Mouse (Mus musculus): Measurements from ENCODE around the gene Gucy2g. TPM values are rescaled to one million over a fixed set of nuclear protein-coding genes. Genes with fewer than 3 reads are reported as not detected.

The Gucy2g gene
- not detected in 2 replicates for polyA plus RNA-seq (2014; fragmentation: Nextera tagmentation; extraction: Ambion mirVana)

DNA sequence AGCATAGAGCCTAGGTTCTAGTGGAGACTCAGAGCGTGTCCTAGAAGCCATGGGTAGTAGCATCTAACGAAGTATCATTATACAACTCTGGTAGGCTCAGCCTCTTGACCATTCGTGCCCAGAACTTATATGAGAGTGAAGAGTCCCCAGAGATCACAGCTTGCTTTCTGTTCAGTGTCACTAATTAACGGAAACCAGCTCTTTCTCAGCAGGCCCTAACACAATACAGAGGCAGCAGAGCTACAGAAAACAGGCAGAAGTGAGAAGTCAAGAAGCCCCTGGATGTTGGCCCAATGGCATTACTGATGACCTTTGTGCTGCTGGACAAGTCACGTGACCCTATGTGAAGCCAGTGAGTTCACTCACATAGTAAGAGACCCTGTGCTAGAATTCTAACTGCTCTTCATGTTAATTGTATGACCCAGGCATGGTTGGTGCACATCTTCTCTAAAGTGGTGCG lies at the start of gene Gucy2g:
Gene Gucy2g (minus strand): TSS at position 51 of the 460 bp plus-strand sequence.
- Histone ChIP-seq H3K9me3 (ENCODE audit: control insufficient read depth, low read depth, low read length) (no peaks in the 10 kb centered on the region), H3K27ac (ENCODE audit: low read length) (no peak within 1 kb of the TSS), H3K4me3 (ENCODE audit: low read depth, low read length) (no peak within 1 kb of the TSS), H3K4me2 (replicated peaks; ENCODE audit: low read depth, low read length) (no peak within 1 kb of the TSS), H3K9ac (replicated peaks; ENCODE audit: low read depth, low read length) (no peak within 1 kb of the TSS), H3K27me3 (ENCODE audit: control insufficient read depth, insufficient read depth, low read length) (no peaks in the 10 kb centered on the region), H3K4me1 (ENCODE audit: control insufficient read depth, insufficient read depth, low read length) (no peaks in the 10 kb centered on the region), H3K36me3 (ENCODE audit: control insufficient read depth, insufficient read depth, low read length) (no peaks in the 10 kb centered on the region)
- no peak for ATAC-seq (ENCODE audit: insufficient number of reproducible peaks, insufficient read depth, low FRiP score, low read depth)
- 84% methylated on average over 6 of the region's 6 CpGs for WGBS

DNA sequence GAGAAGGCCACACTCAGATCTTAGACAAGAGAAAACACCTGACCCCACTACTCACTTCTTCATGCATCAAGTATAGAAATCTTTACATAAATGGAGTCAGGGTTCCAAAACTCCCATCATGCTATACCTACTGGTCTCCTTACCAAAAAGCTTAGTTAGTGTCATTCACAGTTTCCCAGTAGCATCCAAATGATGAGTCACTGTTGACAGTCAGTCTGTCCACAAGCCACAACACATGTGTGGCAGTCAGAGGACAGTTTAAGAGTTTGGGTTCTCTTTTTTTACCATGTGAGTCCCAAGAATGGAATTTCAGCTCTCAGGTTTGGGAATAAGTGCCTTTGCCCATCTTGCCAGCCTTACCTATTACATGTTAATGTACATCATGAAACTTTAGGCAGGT lies 47.9 kb upstream of the Gucy2g start:
- H3K36me3 ChIP-seq (ENCODE audit: control insufficient read depth, insufficient read depth, low read length), result peaks cover 14% of the 10 kb centered on the region
- H3K9me3 ChIP-seq (ENCODE audit: control insufficient read depth, low read depth, low read length), result no peaks in the 10 kb centered on the region
- H3K4me2 ChIP-seq (replicated peaks; ENCODE audit: low read depth, low read length), result no peak overlapping the region
- no peaks in the 10 kb centered on the region for H3K27me3 ChIP-seq (ENCODE audit: control insufficient read depth, insufficient read depth, low read length)
- H3K9ac ChIP-seq (replicated peaks; ENCODE audit: low read depth, low read length), result no peak overlapping the region
- ATAC-seq (ENCODE audit: insufficient number of reproducible peaks, insufficient read depth, low FRiP score, low read depth), result no peak
- no peak overlapping the region for H3K27ac ChIP-seq (ENCODE audit: low read length)
- no peak overlapping the region for H3K4me3 ChIP-seq (ENCODE audit: low read depth, low read length)
- H3K4me1 ChIP-seq (ENCODE audit: control insufficient read depth, insufficient read depth, low read length), result no peaks in the 10 kb centered on the region

DNA sequence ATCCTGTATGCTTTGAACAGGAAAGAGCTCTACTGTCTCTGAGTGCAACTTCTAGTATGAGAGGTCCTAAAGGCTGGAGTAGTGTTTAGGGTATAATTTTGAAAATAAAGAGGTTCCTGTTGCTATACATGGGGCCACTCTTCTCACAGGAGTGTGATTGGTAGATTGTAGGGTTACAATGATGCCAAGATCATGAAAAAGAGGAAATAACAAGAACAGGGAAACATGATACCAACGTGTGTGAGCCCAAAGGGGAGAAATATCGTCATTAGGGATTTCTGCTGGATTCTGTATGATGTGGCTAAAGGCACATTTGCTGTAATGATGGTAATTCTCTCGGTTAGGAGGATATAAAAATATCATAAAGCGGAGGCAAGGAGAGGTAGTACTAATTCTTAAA lies 45.0 kb upstream of the Gucy2g start:
- 90% methylated on average over 4 of the region's 4 CpGs for WGBS
- H3K4me3 ChIP-seq (ENCODE audit: low read depth, low read length), result no peak overlapping the region
- no peak overlapping the region for H3K4me2 ChIP-seq (replicated peaks; ENCODE audit: low read depth, low read length)
- no peaks in the 10 kb centered on the region for H3K4me1 ChIP-seq (ENCODE audit: control insufficient read depth, insufficient read depth, low read length)
- peaks cover 15% of the 10 kb centered on the region for H3K36me3 ChIP-seq (ENCODE audit: control insufficient read depth, insufficient read depth, low read length)
- no peaks in the 10 kb centered on the region for H3K9me3 ChIP-seq (ENCODE audit: control insufficient read depth, low read depth, low read length)
- no peak overlapping the region for H3K9ac ChIP-seq (replicated peaks; ENCODE audit: low read depth, low read length)
- H3K27me3 ChIP-seq (ENCODE audit: control insufficient read depth, insufficient read depth, low read length), result no peaks in the 10 kb centered on the region
- no peak overlapping the region for H3K27ac ChIP-seq (ENCODE audit: low read length)
- ATAC-seq (ENCODE audit: insufficient number of reproducible peaks, insufficient read depth, low FRiP score, low read depth), result no peak

DNA sequence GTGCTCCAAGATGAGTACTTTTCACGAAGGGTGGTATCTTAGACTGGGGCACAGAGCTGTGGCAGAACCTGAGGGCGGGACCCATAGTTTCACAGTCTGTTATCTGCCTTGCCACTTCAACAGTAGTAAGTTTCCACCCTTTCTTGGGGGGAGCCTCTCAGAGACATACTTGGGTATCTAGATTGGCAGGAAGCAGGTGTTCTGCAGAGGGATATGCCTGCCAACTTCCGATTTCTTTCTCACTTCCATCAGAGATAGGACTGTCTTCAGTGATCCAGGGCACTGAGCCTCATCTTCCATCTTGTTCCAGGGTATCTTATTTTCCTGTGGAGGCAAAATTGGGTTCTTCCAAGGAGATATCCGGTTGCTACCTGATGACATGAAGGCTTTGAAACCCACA lies 43.1 kb upstream of the Gucy2g start:
- no peak overlapping the region for H3K9ac ChIP-seq (replicated peaks; ENCODE audit: low read depth, low read length)
- WGBS, result 92% methylated on average over 4 of the region's 4 CpGs
- H3K4me3 ChIP-seq (ENCODE audit: low read depth, low read length), result no peak overlapping the region
- no peaks in the 10 kb centered on the region for H3K9me3 ChIP-seq (ENCODE audit: control insufficient read depth, low read depth, low read length)
- H3K4me2 ChIP-seq (replicated peaks; ENCODE audit: low read depth, low read length), result no peak overlapping the region
- no peaks in the 10 kb centered on the region for H3K4me1 ChIP-seq (ENCODE audit: control insufficient read depth, insufficient read depth, low read length)
- H3K27ac ChIP-seq (ENCODE audit: low read length), result no peak overlapping the region
- H3K27me3 ChIP-seq (ENCODE audit: control insufficient read depth, insufficient read depth, low read length), result no peaks in the 10 kb centered on the region
- H3K36me3 ChIP-seq (ENCODE audit: control insufficient read depth, insufficient read depth, low read length), result peaks cover 14% of the 10 kb centered on the region
- ATAC-seq (ENCODE audit: insufficient number of reproducible peaks, insufficient read depth, low FRiP score, low read depth), result peak; percentile 67; the same call in 1 of the 2 replicates

DNA sequence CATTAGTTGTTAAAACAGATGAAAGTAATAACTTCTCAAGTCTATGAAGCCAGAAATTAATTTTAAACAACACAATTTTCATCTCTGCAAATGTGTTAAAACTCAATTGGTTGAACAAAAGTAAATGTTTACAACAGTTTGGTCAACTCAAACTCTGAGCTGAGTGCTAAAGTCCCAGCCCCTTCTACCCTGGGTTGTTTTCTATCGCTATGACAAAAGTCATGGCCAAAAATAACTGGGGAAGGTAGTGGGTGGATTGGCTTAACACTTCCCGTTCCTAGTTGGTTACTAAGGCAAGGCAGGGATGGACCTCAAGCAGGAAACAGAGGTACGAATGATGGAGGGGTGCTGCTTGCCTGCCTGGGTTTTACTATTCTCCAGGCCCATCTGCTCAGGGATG lies 35.7 kb upstream of the Gucy2g start:
- no peak overlapping the region for H3K4me3 ChIP-seq (ENCODE audit: low read depth, low read length)
- H3K36me3 ChIP-seq (ENCODE audit: control insufficient read depth, insufficient read depth, low read length), result peaks cover 7% of the 10 kb centered on the region; the same call in 1 of the 2 replicates

DNA sequence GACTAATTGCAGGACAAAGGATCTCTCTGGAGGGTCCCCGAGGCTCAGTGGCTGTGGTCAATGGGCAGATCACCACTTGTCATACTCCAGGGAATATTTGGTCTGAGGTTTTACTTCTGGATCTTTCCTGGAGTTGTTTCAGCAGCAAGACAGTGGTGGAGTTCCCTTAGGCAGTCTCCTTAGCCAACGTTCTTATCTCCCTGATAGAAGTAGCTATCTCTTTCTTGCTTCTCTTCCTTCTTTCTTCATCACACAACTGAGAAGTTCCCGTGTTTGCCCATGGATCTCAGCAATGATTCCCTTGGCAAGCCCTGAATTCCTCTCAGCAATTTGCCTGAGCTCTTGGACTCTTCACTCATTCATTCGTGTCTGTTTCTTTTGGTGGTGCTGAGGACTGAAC lies 35.1 kb upstream of the Gucy2g start:
- Histone ChIP-seq H3K4me2 (replicated peaks; ENCODE audit: low read depth, low read length) (no peak overlapping the region), H3K9ac (replicated peaks; ENCODE audit: low read depth, low read length) (no peak overlapping the region), H3K36me3 (ENCODE audit: control insufficient read depth, insufficient read depth, low read length) (peaks cover under 1% of the 10 kb centered on the region; the same call in 1 of the 2 replicates), H3K9me3 (ENCODE audit: control insufficient read depth, low read depth, low read length) (no peaks in the 10 kb centered on the region), H3K27ac (ENCODE audit: low read length) (no peak overlapping the region), H3K4me3 (ENCODE audit: low read depth, low read length) (no peak overlapping the region), H3K4me1 (ENCODE audit: control insufficient read depth, insufficient read depth, low read length) (no peaks in the 10 kb centered on the region), H3K27me3 (ENCODE audit: control insufficient read depth, insufficient read depth, low read length) (no peaks in the 10 kb centered on the region)
- 75% methylated on average over 4 of the region's 4 CpGs for WGBS
- no peak for ATAC-seq (ENCODE audit: insufficient number of reproducible peaks, insufficient read depth, low FRiP score, low read depth)

More for the DNA sequence above, 35.7 kb upstream of the Gucy2g start:
- Histone ChIP-seq H3K27ac (ENCODE audit: low read length) (no peak overlapping the region), H3K4me2 (replicated peaks; ENCODE audit: low read depth, low read length) (no peak overlapping the region), H3K9ac (replicated peaks; ENCODE audit: low read depth, low read length) (no peak overlapping the region), H3K4me1 (ENCODE audit: control insufficient read depth, insufficient read depth, low read length) (no peaks in the 10 kb centered on the region), H3K9me3 (ENCODE audit: control insufficient read depth, low read depth, low read length) (no peaks in the 10 kb centered on the region), H3K27me3 (ENCODE audit: control insufficient read depth, insufficient read depth, low read length) (no peaks in the 10 kb centered on the region)
- ATAC-seq (ENCODE audit: insufficient number of reproducible peaks, insufficient read depth, low FRiP score, low read depth), result no peak
- WGBS, result 89% methylated on average over 3 of the region's 3 CpGs

DNA sequence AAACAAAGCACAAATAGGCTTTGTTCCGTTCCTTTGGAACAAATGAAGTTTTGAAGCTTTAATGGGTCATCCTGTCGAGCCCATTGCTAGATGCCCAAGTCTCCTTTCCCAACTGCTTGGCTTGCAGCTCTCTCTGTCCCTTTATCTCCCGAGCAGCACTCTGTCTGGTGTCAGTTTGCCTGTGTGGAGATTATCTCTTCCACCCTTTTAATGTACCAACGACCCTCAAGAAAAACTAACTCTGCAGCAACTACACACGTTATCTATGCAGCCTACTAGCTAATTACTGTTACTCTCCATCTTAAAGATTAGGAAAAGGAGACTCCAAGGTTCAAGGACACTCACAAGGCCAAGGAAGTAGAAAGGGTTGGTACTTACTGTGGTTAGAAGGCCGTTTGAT lies 32.3 kb upstream of the Gucy2g start:
- WGBS, result 74% methylated on average over 6 of the region's 6 CpGs
- Histone ChIP-seq H3K27ac (ENCODE audit: low read length) (no peak overlapping the region), H3K4me2 (replicated peaks; ENCODE audit: low read depth, low read length) (no peak overlapping the region), H3K36me3 (ENCODE audit: control insufficient read depth, insufficient read depth, low read length) (no peaks in the 10 kb centered on the region), H3K9ac (replicated peaks; ENCODE audit: low read depth, low read length) (no peak overlapping the region), H3K27me3 (ENCODE audit: control insufficient read depth, insufficient read depth, low read length) (no peaks in the 10 kb centered on the region), H3K9me3 (ENCODE audit: control insufficient read depth, low read depth, low read length) (no peaks in the 10 kb centered on the region), H3K4me1 (ENCODE audit: control insufficient read depth, insufficient read depth, low read length) (0 out of 2 replicates have a peak, but pooled peaks cover 2% of the 10 kb centered on the region), H3K4me3 (ENCODE audit: low read depth, low read length) (no peak overlapping the region)
- ATAC-seq (ENCODE audit: insufficient number of reproducible peaks, insufficient read depth, low FRiP score, low read depth), result no peak

DNA sequence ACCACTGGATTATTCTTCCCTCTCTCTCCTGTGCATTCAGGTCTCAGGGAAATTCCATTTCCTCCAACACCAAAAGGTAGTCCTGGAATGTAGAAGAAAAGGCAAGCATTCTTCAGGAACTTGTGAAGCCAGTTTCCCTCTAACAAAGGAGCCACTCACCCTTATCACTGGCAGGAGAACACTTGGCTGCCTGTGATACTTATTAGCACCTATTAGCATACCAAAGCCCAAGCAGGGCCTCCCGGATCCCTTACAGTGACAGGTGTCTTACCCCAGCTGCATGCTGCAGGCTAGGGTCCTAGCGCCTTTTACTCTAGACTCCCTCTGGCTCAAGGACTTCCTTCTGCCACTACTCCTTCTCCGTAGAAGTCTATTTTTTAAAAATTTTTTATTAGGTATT lies 30.4 kb upstream of the Gucy2g start:
- H3K4me2 ChIP-seq (replicated peaks; ENCODE audit: low read depth, low read length), result no peak overlapping the region
- no peak overlapping the region for H3K9ac ChIP-seq (replicated peaks; ENCODE audit: low read depth, low read length)
- no peaks in the 10 kb centered on the region for H3K27me3 ChIP-seq (ENCODE audit: control insufficient read depth, insufficient read depth, low read length)
- 47% methylated on average over 3 of the region's 3 CpGs for WGBS
- ATAC-seq (ENCODE audit: insufficient number of reproducible peaks, insufficient read depth, low FRiP score, low read depth), result peak; percentile 73
- peaks cover 7% of the 10 kb centered on the region for H3K4me1 ChIP-seq (ENCODE audit: control insufficient read depth, insufficient read depth, low read length)
- H3K27ac ChIP-seq (ENCODE audit: low read length), result 0 out of 2 replicates have a peak overlapping the region, but pooled peaks have one; percentile 49
- H3K4me3 ChIP-seq (ENCODE audit: low read depth, low read length), result no peak overlapping the region
- no peaks in the 10 kb centered on the region for H3K36me3 ChIP-seq (ENCODE audit: control insufficient read depth, insufficient read depth, low read length)
- no peaks in the 10 kb centered on the region for H3K9me3 ChIP-seq (ENCODE audit: control insufficient read depth, low read depth, low read length)

DNA sequence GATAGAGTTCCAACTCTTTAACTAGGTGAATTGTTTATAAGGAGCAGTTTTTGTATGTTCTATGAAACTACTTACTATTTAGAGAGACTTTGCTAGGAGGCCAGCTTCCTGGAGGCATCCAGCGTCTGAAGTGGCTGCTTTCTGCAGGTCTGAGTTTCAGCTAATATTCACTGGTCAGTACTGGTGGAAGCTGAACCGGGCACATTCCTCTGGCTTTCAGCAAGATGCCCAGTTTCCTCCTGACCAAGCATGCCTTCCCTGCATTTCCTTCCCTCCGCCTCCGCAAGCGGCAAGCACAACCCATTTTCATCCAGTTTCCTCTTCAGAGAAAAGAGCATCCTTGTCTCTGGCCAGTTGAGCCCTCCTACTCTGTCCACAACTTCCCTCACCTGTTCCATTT lies 28.0 kb upstream of the Gucy2g start:
- Histone ChIP-seq H3K36me3 (ENCODE audit: control insufficient read depth, insufficient read depth, low read length) (no peaks in the 10 kb centered on the region), H3K4me3 (ENCODE audit: low read depth, low read length) (no peak overlapping the region), H3K9me3 (ENCODE audit: control insufficient read depth, low read depth, low read length) (no peaks in the 10 kb centered on the region), H3K27ac (ENCODE audit: low read length) (peak overlapping the region; percentile 75), H3K4me2 (replicated peaks; ENCODE audit: low read depth, low read length) (no peak overlapping the region), H3K9ac (replicated peaks; ENCODE audit: low read depth, low read length) (no peak overlapping the region), H3K4me1 (ENCODE audit: control insufficient read depth, insufficient read depth, low read length) (peaks cover 7% of the 10 kb centered on the region), H3K27me3 (ENCODE audit: control insufficient read depth, insufficient read depth, low read length) (no peaks in the 10 kb centered on the region)
- no peak for ATAC-seq (ENCODE audit: insufficient number of reproducible peaks, insufficient read depth, low FRiP score, low read depth)
- 74% methylated on average over 5 of the region's 5 CpGs for WGBS
